Mouse (Mus musculus) liver, postnatal 0 days (tissue): ENCODE data around the gene Hpse2.

Experiments used
- CTCF ChIP-seq: sonication (generic); IDR thresholded peaks from 2 replicates; pipeline ENCODE4 v1.5.1; 2016; ENCODE audit warnings: antibody characterized with exemption, low read depth
- EP300 ChIP-seq: IDR thresholded peaks from 2 replicates; pipeline ENCODE4 v1.6.1; 2016; ENCODE audit warnings: antibody characterized with exemption, low read depth, mild to moderate bottlenecking

GRCm38 (mm10) chr19:43022611-43023173 lies 365.5 kb downstream of the Hpse2 start:
- TF ChIP-seq EP300 (no peak), CTCF (no peak)
